Mouse (Mus musculus) lung, postnatal 14 days (tissue): ENCODE results near the gene Gstk1.

ENCODE experiments used
- DNase-seq: peaks from one replicate; pipeline ENCODE4 v3.0.0; 2021

The Gstk1 gene

GRCm38 (mm10) chr6:42245711-42246353, at the start of gene Gstk1:
Gene Gstk1 (plus strand): TSS chr6:42245935.
- DNase-seq, result peak; percentile 85

GRCm38 (mm10) chr6:42197710-42198109, 48.0 kb upstream of the Gstk1 start:
- DNase-seq, result no peak

- DNase-seq, result no peak
Measured at GRCm38 (mm10) chr6:42199498-42199897, 46.2 kb upstream of the Gstk1 start.

- no peak for DNase-seq
Measured at GRCm38 (mm10) chr6:42215028-42215427, 30.7 kb upstream of the Gstk1 start, which contains the start of gene Tas2r144. Gene Tas2r144 (plus strand): TSS chr6:42215328.

- no peak for DNase-seq
Measured at GRCm38 (mm10) chr6:42222286-42222685, 23.4 kb upstream of the Gstk1 start.

GRCm38 (mm10) chr6:42225046-42225445, 20.7 kb upstream of the Gstk1 start:
- no peak for DNase-seq

GRCm38 (mm10) chr6:42227240-42228101, 18.3 kb upstream of the Gstk1 start:
- peak; percentile 80 for DNase-seq

GRCm38 (mm10) chr6:42229610-42230009, 16.1 kb upstream of the Gstk1 start:
- DNase-seq, result no peak

- DNase-seq, result no peak
Measured at GRCm38 (mm10) chr6:42231191-42231590, 14.5 kb upstream of the Gstk1 start.

GRCm38 (mm10) chr6:42237276-42237805, 8.4 kb upstream of the Gstk1 start:
- DNase-seq, result no peak

GRCm38 (mm10) chr6:42241311-42242045, 4.3 kb upstream of the Gstk1 start:
- DNase-seq, result no peak

- peak; percentile 31 for DNase-seq
Measured at GRCm38 (mm10) chr6:42247173-42247572, 1.4 kb downstream of the Gstk1 start.

- no peak for DNase-seq
Measured at GRCm38 (mm10) chr6:42247981-42248380, 2.2 kb downstream of the Gstk1 start.

GRCm38 (mm10) chr6:42251791-42252190, 6.1 kb downstream of the Gstk1 start:
- DNase-seq, result no peak

- no peak for DNase-seq
Measured at GRCm38 (mm10) chr6:42253103-42253502, 7.4 kb downstream of the Gstk1 start.

- peak; percentile 80 for DNase-seq
Measured at GRCm38 (mm10) chr6:42257303-42257863, 11.6 kb downstream of the Gstk1 start.

- no peak for DNase-seq
Measured at GRCm38 (mm10) chr6:42260430-42260829, 14.7 kb downstream of the Gstk1 start.

- DNase-seq, result peak; percentile 63
Measured at GRCm38 (mm10) chr6:42261524-42262170, 15.9 kb downstream of the Gstk1 start, which contains the start of gene Tmem139. Gene Tmem139 (plus strand): TSS chr6:42261970.

GRCm38 (mm10) chr6:42264626-42265312, 19.0 kb downstream of the Gstk1 start, which contains the start of gene Casp2:
Gene Casp2 (plus strand): TSS chr6:42264985.
- DNase-seq, result peak; percentile 99

- DNase-seq, result no peak
Measured at GRCm38 (mm10) chr6:42265391-42266330, 19.9 kb downstream of the Gstk1 start.
